Mouse (Mus musculus): ENCODE results near the gene Cntn5.

Cntn5 gene

DNA sequence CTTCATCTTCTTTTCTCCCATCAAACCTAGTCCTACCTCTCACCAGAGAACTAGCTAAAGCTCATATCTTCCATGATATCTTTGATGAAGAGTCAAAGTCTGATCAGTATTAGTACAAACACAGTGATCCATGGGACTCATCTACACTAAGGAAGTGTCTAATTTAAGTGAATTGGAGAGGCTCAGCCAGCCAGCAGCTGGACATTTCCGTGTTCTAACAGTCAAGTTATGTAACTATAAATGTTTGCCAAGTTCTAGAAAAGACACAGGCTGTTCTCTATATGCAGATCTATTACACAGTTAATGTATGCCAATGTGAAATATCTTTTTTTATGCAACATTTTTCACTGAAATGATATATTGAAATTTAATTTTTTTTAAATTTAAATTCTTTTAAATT lies 959.7 kb downstream of the Cntn5 start:
- no peak for DNase-seq (ENCODE audit: low spot score in 2 of 2)

DNA sequence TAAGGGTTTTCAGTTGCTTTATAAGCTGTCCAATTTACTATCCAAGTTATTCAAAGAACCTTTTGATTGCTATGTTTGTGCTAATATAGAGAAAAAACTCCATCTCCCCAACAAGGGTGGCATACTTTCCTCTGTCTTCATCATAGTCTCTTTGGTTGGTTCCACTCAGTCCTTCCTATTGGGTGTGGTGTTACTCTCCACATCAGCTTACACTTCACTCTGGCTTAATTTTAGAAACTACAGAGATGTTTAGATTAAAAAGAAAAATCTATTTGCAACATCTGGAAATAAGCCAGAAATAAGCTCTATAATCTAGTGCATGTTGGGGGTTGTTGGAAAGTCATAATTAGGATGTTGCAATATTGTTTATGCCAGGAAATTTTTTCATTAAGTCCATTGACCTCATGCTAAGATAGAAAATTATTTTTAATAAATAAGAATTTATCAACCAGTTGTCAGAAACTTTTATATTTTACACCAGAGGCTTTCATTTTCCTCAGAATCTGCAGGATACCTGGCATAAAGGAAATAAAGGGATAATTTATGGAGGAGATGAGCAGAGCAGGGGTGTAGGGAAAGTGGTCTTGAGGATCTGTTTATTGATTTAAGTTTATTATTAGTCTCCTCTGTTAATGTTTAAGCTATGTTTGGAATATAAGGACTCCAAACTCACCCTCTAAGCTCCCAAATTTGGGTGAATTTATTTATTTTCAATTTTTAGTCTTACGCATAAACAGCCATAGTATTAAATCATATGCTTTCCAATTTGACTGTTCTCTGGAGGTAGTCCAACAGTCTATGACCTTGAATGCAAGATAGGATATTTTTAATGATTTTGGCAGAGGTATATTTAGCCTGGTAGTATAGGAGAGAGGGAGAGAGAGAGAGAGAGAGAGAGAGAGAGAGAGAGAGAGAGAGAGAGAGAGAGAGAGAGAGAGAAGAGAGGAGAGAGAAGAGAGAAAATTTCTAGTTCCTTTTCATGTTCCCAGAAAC lies 966.8 kb downstream of the Cntn5 start:
- DNase-seq (ENCODE audit: low spot score in 2 of 2), result no peak

DNA sequence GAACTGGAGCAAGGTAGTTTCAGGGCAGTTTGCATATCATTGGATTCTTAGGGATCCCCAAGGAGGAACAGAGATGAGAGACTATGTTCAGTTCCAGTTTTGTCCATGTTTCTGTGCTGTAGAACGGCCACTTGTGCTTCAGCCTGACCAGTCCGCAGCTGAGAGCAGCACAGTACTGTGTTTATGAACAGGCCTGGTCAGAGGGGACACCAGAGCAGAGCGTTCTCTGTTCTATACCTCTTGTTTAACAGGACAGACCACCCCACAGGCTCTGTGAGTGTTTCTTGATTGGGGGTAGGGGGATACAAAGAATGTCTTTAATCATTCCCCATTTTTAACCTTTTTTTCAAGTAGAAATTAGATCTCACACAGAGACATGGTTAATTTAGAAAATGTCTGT lies 984.0 kb downstream of the Cntn5 start:
- no peak for DNase-seq (ENCODE audit: low spot score in 2 of 2)

DNA sequence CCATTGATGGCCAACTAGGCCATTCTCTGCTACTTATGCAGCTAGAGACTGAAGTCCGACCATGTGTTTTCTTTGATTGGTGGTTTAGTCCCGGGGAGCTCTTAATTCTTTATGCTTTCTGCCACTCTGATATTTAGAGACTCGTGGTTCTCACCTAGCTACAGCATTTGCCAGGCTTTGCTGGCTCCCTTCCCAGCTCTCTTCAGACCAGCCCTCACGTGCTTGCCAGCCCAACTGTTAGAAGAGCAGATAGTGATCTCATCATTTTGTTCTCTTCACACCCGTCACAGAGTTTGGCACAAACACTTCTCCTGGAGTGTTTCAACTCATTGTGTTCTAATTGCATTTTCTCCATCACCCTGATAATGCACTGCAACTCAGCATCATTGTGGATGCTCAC lies 1005.5 kb downstream of the Cntn5 start:
- DNase-seq (ENCODE audit: low spot score in 2 of 2), result no peak

DNA sequence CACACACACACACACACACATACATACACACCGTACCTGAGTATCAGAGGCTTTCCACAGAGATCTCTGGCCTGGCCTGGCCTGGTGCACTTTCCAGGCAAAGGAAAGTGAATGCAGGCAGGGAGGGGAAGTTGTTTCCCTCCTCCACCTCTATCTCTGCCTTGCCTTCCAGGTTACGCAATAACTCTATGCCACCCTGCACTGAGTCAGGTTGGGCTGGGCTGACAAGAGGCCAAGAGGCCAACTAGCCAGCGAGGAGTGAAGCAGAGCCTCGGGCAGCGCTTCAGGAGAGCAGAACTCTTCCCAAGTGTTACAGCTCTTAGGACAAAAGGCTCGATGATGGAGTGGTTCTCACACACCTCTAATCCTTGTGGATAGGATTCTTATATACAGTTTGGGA lies 1018.4 kb downstream of the Cntn5 start:
- DNase-seq (ENCODE audit: low spot score in 2 of 2), result no peak

DNA sequence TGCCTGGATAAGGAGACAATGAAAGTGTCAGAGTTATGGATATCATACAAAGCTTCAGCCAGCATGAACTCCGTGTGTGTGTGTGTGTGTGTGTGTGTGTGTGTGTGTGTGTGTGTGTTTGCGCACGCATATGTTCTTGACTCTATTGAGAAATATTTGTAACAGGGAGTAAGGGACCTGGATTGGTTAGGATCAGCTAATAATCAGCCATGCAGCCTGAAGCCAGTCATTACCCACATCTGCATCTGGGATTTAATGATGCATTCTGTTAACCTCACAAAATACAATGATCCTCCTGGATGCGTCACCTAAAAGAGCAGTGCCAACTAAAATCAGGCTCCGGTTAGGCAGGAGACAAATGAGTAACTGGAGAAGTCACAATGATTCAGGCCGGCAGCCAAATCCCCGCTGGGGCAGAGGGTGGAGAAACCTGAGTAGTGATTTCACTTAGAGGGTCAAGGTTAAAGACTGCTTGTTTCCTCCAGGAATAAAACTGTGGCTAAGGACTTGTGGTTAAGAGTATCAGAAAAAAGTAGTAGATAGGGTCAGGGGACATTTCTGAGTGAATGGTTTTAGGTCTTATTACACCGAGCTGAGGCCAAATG lies 1021.7 kb downstream of the Cntn5 start:
- DNase-seq (ENCODE audit: low spot score in 2 of 2), result no peak

DNA sequence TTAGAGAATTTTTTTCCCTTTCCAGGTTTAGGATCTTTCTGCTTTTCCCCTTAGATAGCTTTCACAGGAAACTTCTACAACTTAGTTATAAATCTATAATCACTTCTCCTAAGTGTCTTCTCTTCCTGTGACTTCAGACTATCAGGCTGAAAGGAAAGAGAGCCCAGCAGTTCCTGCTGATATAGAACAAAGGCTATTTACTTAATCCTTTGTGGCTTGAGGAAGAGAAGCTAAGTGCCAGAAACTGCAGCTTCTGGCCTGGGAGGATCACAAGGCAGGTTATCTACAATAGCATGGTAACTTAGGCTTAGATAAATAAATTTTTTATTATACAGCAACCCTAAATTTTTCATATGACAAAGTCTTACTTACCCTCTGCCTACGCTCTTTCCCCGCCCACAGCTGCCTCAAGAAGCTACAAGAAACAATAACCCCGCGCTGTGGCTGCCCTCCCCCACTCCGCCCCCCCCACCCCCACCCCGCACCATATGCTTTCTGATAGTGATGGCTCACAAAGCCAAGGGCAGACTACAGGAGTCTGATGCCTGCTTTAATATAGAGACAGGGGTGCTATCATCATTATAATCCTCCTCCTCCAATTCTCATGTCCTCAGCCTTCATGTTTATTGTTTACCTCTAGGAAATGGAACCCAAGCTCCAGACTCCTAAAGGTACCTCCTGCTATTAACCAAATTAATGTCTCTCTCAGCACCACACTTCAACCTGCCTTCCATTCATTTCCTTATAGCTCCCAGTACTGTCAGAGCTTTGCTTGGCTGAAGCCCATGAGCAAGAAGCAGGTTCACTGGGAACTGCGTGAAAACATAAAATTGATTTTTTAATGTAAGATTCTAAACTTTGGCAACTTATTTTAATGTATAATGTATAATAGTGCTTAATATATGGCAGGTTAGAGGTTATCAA lies 1032.2 kb downstream of the Cntn5 start:
- DNase-seq (ENCODE audit: low spot score in 2 of 2), result no peak

DNA sequence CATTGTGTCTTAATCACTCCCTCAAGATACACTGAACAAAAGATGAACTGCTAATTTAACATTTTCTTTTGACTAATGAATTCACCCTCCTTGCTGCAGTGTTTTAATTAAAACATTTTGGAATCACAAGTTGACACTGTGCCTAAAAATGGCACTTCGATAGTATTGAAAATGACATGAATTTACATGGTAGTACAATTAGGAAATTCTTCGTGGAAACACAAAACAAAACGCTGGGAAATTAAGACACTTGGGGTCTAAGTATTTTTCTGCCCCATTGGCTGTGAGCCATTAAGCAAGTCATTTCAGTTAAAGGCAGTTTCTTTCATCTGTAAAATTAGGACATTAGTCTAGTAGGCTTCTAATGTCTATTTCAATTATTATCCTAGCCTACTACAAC lies 1043.9 kb downstream of the Cntn5 start:
- no peak for DNase-seq (ENCODE audit: low spot score in 2 of 2)

DNA sequence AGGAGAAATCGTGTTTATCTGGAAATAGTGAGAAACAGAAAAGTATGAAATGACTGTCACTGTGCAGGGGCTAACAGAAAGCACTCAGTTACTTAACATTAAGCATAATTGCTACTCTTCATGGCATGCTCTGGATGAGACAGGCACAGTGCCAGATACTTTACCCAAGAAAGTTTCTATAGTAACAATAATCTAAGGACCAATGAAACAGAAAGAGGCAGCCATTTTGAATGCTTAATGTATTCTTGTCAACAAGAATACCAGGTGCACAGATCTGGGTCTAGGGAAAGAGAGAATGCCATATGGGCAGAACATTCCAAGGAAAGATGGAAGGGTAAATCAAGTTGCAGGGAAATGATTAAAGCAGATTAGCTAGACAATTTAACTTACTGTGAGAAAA lies 1045.3 kb downstream of the Cntn5 start:
- no peak for DNase-seq (ENCODE audit: low spot score in 2 of 2)

DNA sequence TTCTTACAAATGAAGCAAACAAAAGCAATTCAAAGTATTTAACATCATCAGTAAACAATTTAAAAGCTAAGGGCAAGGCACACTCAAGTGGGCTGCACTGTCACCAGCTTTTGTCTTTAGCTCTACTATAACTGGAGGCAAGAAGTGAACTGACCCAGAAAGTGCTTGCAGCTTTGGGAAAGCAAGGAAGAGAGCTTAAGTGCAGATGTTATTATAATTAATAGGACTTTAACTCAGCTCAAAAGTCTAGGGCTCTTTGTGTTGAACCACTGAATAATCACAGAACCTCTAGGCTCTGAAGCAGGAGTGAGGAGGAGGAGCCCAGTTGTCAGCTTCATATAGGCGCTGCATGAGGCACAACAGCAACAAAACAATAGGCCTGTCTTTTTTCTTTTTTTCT lies 1049.8 kb downstream of the Cntn5 start:
- no peak for DNase-seq (ENCODE audit: low spot score in 2 of 2)

DNA sequence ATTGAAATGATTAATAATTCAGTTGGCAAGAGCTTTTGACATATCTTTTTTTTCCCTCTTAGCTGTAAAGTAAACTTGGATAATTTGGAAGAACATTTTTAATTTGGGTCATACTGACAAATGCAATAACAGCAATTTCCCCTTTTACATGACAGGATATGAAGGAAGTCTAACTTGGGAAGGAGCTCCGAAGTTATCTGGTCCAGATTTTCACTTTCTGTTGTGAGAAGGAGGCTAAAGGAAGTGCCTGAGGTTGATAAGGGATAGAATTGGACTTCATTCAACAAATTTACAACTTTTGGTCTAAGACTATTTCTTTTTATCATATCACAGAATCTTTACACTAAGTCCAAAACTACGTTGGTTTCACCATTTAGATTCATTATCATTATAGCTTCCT lies 1074.3 kb downstream of the Cntn5 start:
- no peak for DNase-seq (ENCODE audit: low spot score in 2 of 2)

DNA sequence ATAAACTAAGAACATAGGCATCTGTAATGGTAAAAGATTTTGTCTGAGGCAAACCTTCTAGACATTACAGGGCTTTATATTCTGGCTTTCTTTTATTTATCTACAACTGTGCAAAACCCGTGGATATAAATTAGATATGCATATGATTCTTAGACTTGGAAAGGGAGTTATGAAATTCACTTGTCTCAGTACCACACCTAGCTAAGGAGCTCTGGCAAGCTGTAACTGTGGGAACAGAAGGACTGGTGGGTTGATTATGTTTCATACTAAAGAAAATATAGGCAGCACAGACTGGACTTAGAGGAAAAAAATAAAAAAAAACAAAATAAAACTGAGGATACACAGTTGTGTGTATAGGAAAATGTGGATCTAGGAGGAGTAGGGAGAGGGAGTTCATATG lies 1084.6 kb downstream of the Cntn5 start:
- DNase-seq (ENCODE audit: low spot score in 2 of 2), result no peak

DNA sequence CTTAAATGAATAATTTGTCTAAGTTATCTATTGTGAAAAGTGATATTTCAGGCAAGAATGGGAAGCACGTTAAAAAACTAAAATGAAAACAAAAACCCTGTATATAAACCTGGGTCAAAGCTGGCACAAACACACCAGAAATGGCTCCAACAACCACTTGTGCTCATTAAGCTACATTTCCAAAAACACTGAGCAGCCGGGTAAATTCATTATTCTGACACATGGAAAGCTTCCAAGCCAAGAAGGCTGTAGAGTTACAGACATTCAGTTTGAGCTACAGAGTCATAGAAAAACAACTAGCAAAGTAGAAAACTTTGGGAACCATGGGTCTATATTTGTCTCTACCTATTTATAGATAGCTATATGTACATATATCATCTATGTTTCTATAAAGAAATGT lies 1087.1 kb downstream of the Cntn5 start:
- DNase-seq (ENCODE audit: low spot score in 2 of 2), result no peak

DNA sequence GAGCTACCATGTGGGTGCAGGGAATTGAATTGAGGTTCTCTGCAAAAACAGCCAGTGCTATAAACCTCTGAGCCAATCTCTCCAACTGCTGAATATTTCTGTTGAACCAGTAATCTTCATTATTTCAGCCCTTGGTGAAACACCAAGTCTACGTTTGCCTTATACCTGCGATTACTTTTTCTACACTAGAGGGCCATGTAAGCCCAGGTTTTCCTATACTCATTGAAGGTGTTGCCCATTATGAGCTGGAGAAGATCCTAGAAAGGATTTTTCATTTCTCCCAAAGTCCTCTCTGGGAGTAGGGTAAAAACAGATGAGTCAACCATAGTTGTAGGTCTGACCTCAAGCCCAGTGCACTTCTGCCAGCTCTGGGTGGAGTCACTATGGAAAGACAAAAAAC lies 1105.0 kb downstream of the Cntn5 start:
- DNase-seq (ENCODE audit: low spot score in 2 of 2), result no peak

DNA sequence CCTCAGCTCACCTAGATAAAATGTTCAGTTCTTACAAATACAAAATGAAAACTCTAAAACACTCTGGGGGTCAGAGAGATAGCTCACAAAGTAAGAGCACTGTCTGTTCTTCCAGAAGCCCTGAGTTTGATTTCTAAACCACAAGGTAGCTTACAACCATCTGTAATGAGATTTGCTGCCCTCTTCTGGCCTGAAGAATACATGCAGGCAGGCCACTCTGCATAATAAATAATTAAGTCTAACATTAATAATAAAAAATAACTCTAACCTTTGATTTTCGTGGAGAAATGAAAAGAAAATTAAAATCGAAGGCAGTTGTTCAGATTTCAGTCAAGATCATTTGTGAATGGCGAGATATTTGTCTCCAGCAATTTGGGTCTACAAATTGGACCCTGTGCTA lies 1120.9 kb downstream of the Cntn5 start:
- DNase-seq (ENCODE audit: low spot score in 2 of 2), result no peak

DNA sequence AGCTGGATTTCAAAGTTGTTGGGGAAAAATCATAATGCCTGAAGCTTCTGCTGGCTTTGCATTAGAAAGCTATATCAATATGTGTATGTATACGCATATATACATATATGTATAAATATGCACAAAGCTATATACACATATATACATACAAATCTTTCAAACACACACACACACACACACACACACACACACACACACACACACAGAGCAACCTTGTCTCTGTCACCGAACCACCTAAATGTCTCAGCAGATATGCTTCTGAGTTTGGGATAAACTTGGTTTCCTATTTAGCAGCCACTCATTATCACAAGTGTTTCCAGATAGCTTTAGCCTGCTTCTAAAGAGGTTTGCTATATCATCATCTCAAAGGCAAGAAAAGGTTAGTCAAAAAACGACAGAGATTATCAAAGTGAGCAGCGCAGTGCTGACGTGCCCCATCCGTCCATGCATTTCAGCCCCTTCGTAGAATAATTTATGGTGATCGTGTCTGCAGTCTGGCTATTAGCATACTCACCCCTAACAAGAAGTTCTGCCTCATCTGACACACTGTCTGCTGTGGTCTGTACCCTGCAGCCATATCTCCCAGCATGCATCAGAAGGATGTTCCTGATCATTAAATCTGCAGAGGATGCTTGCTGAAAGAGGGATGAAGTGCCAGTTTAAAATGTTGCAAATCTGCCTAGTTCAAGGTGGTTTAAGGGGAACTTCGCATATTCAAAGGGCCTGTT lies 1123.3 kb downstream of the Cntn5 start:
- no peak for DNase-seq (ENCODE audit: low spot score in 2 of 2)

DNA sequence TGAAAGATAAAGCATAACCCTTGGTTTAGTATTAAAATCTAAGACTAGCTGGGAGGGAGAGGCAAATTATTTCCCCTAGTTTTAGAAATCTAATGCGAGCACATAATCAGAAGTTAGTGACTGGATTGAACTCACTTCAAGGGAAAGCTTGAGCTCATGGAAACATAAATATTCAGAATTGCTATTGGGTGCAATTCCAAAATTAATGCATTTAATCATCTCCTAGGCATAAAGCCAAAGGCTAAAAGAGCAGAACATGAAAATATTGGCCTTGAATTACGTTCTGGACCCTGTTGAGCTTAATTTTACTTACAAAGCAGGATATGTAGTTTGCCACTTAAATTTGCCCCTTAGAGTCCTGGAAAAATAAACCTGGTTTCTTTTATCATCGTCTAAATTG lies 1124.9 kb downstream of the Cntn5 start:
- DNase-seq (ENCODE audit: low spot score in 2 of 2), result no peak

DNA sequence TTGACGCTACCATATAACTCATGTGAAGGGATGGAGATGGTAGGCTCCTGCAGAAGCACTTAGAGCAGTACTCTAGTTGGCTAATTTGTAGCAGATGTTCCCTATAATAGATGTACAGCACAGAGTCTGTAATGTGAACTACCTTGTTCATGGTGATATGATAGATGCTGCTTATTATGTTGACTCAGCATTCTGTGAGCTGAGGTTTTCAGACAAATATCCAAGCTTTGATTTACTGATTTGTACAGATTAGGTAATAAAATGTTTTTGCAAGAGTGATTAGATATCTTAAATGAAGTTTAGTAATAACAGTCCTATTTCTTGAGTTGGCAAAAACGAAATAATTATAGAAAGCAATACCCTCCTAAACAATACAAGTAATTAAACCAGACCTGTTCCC lies 1133.8 kb downstream of the Cntn5 start:
- no peak for DNase-seq (ENCODE audit: low spot score in 2 of 2)

DNA sequence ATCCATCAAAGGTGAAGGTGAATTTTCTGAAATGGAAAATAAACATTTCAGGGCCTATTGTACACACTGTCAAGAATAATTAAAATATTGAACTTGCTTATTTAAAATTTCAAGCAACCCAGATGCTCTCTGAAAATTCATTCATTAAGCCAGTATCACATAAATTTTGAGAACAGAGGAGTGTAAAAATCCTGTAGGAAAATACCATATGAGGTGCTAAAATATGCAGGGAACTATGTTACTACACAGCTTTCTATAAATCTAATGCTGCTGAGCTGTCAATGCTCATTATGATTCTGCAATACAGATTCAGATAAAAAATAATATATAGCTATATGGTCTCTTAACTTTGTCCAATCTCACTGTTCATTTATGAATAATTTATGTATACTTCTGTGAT lies 1134.9 kb downstream of the Cntn5 start:
- DNase-seq (ENCODE audit: low spot score in 2 of 2), result no peak

DNA sequence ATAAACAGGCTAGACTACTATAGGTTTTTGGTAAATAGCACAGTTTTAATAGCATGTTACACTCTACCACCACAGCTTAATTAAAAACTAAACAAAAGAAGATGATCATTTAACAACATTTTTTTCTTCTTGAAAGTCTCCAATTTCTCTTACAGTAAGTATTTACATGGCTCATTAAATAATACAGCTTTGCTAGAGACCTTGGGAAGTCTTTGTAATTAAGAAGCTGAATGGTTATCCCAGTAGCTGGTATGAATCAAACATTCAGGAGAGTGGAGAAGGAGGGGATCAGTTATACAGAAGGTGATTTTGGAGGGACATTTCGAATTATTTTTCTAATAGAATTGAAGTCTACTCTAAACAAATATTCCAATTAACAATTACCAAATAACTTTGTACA lies 1186.4 kb downstream of the Cntn5 start:
- DNase-seq (ENCODE audit: low spot score in 2 of 2), result no peak

DNA sequence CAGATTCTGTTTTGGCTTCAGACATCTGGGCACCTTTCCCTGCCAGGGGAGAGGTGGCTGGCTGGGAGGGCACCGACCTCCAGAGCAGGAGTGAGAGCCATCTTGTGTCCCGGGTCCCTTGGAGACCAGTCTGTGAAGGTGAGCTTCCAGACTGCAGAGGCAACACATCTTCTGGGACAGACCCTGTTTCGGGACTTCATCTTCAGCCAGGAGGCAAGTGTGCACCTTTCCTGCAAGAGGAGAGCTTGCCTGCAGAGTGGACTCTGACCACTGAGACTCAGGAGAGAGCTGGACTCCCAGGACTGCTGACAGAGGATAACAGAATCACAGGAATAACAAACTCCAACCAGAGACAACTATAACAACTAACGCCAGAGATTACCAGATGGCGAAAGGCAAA lies 1195.9 kb downstream of the Cntn5 start:
- DNase-seq (ENCODE audit: low spot score in 2 of 2), result no peak

DNA sequence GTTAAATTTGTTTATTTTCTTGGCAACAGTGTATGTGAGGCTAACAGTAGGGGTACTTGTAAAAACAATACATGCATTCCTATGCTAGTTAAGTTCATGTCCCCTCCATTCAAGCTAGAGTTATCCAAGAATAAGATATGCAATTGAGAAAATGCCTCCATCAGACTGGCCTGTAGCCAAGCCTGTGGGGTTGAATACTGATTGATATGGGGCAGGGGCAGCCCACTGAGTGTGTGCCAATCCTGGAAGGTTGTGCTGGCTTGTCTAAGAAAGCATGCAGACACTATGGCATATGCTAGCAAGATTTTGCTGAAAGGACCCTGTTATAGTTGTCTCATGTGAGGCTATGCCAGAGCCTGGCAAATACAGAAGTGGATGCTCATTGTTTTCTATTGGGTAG lies 1196.8 kb downstream of the Cntn5 start:
- DNase-seq (ENCODE audit: low spot score in 2 of 2), result no peak

Measured in spleen, postnatal 14 days (tissue).